Mouse (Mus musculus): ENCODE measurements around the gene Rspo3. TPM values are rescaled to one million over a fixed set of nuclear protein-coding genes. Genes with fewer than 3 reads are reported as not detected.

The Rspo3 gene
- polyA plus RNA-seq, 1 experiment from 2014 or later = 45.1 TPM

- WGBS = 62% methylated on average over 8 of the region's 8 CpGs
- DNase-seq (ENCODE audit: extremely low spot score, low spot score) = no peak
- no peaks in the 10 kb centered on the region for H3K9me3 ChIP-seq
- H3K4me3 ChIP-seq = no peak overlapping the region
- H3K27me3 ChIP-seq (ENCODE audit: poor library complexity, severe bottlenecking) = no peaks in the 10 kb centered on the region
- no peak overlapping the region for H3K27ac ChIP-seq
- H3K4me1 ChIP-seq = peaks cover 5% of the 10 kb centered on the region; the same call in 1 of the 2 replicates
- no peaks in the 10 kb centered on the region for H3K36me3 ChIP-seq (replicated peaks)
Observed at GRCm38 (mm10) chr10:29402656-29403268, 132.9 kb downstream of the Rspo3 start.

Other genes starting within 250 kb of the Rspo3 start
- 27.8 and 30.5 TPM in 2 replicates for gene Echdc1, start 222.7 kb downstream of the Rspo3 start, polyA plus RNA-seq (2016; fragmentation: Nextera tagmentation; extraction: Ambion mirVana)
- 49.2 and 50.1 TPM in 2 replicates for gene Rnf146, start 173.4 kb downstream of the Rspo3 start, polyA plus RNA-seq (2016; fragmentation: Nextera tagmentation; extraction: Ambion mirVana)